Mouse (Mus musculus): ENCODE data around the gene Olfr1202.

The Olfr1202 gene

GRCm38 (mm10) chr2:88814196-88814595, at the start of gene Olfr1202:
TSS of gene Olfr1202 (plus strand) at chr2:88814496.
- DNase-seq: no peak

- no peak for DNase-seq
Measured at GRCm38 (mm10) chr2:88770388-88770787, 43.9 kb upstream of the Olfr1202 start, which contains the start of gene Olfr1200. TSS of gene Olfr1200 (minus strand) at chr2:88770488.

GRCm38 (mm10) chr2:88792736-88793135, 21.6 kb upstream of the Olfr1202 start, which contains the start of gene Olfr1201:
TSS of gene Olfr1201 (plus strand) at chr2:88793036.
- no peak for DNase-seq

- no peak for DNase-seq
Measured at GRCm38 (mm10) chr2:88829437-88829836, 15.1 kb downstream of the Olfr1202 start, which contains the start of gene Olfr1205. TSS of gene Olfr1205 (plus strand) at chr2:88829737.

- no peak for DNase-seq
Measured at GRCm38 (mm10) chr2:88838477-88838876, 24.2 kb downstream of the Olfr1202 start.

GRCm38 (mm10) chr2:88848992-88849391, 34.7 kb downstream of the Olfr1202 start, which contains the start of gene Olfr1204:
TSS of gene Olfr1204 (plus strand) at chr2:88849292.
- no peak for DNase-seq

- no peak for DNase-seq
Measured at GRCm38 (mm10) chr2:88862931-88863330, 48.6 kb downstream of the Olfr1202 start, which contains the start of gene Olfr1206. TSS of gene Olfr1206 (plus strand) at chr2:88863231.
